Comparison of ENCODE assay signal across 8 mouse cellular contexts in genomic region chr13:52253138-52253537, GRCm38 (mm10).
DNase-seq lines count a peak whose midpoint lies in the region; ATAC-seq and TF ChIP-seq lines count a peak whose summit lies in the region.

No protein-coding gene starts in this region.

- H3K9ac ChIP-seq in hindbrain, embryonic 13.5 days = no peak overlapping the region

- ATAC-seq in G1E (ENCODE audit: extremely low read depth, insufficient number of reproducible peaks, low FRiP score, poor library complexity, severe bottlenecking) = no peak
- ATAC-seq in hindbrain, embryonic 13.5 days (ENCODE audit: low FRiP score) = peak; percentile 43; the same call in 1 of the 2 replicates
- ATAC-seq in megakaryocyte, adult 5-6 weeks (ENCODE audit: poor library complexity, severe bottlenecking) = peak; percentile 51; the same call in 1 of the 2 replicates

- no peaks in the 10 kb centered on the region for H3K27me3 ChIP-seq in G1E (ENCODE audit: insufficient read depth, low read length)
- H3K27me3 ChIP-seq in hindbrain, embryonic 13.5 days = peaks cover 11% of the 10 kb centered on the region; the same call in 1 of the 2 replicates
- H3K27me3 ChIP-seq in splenic B cell, adult 2 months (ENCODE audit: control insufficient read depth, insufficient read depth, low read length, poor library complexity, severe bottlenecking) = no peaks in the 10 kb centered on the region

- H3K4me2 ChIP-seq in hindbrain, embryonic 13.5 days = no peak overlapping the region

- H3K27ac ChIP-seq in hindbrain, embryonic 13.5 days = no peak overlapping the region

- H3K4me3 ChIP-seq in G1E (ENCODE audit: low read depth, low read length) = no peak overlapping the region
- no peak overlapping the region for H3K4me3 ChIP-seq in hindbrain, embryonic 13.5 days

- peak; percentile 19 for DNase-seq in layer of hippocampus, adult 11-12 months (ENCODE audit: low spot score)
- no peak for DNase-seq in layer of hippocampus, adult 9-11 months
- DNase-seq in G1E (ENCODE audit: low spot score) = no peak
- DNase-seq in cerebellum, adult 9-10 months = peak; percentile 71
- DNase-seq in splenic B cell, adult 2 months (ENCODE audit: low read depth, low spot score) = peak; percentile 74
- no peak for DNase-seq in adrenal gland, adult 2 months

- H3K9me3 ChIP-seq in G1E (replicated peaks) = no peaks in the 10 kb centered on the region
- no peaks in the 10 kb centered on the region for H3K9me3 ChIP-seq in hindbrain, embryonic 13.5 days

- no peaks in the 10 kb centered on the region for H3K4me1 ChIP-seq in G1E (ENCODE audit: insufficient read depth, low read depth, low read length)
- no peaks in the 10 kb centered on the region for H3K4me1 ChIP-seq in hindbrain, embryonic 13.5 days (replicated peaks)

- WGBS in hindbrain, embryonic 13.5 days = 24% methylated on average over 8 of the region's 8 CpGs

- TF ChIP-seq CTCF in G1E (IDR thresholded peaks at IDR 0.05; ENCODE audit: low read depth, low read length) = peak; percentile 65

- H3K36me3 ChIP-seq in G1E (replicated peaks) = no peaks in the 10 kb centered on the region
- no peaks in the 10 kb centered on the region for H3K36me3 ChIP-seq in hindbrain, embryonic 13.5 days
- H3K36me3 ChIP-seq in splenic B cell, adult 2 months (ENCODE audit: control insufficient read depth, insufficient read depth, low read length, poor library complexity, severe bottlenecking) = no peaks in the 10 kb centered on the region

Comparison
In these comparisons a context has a peak if more than half of its experiments do, and no peak if none do; other contexts are left out.
1. DNase-seq: peak in layer of hippocampus, adult 11-12 months (single experiment), cerebellum, adult 9-10 months (single experiment) and splenic B cell, adult 2 months (single experiment); none in layer of hippocampus, adult 9-11 months (single experiment), G1E (single experiment) and adrenal gland, adult 2 months (single experiment).